Mouse (Mus musculus) yolk sac, embryonic 10.5 days (tissue): ENCODE results near the gene Kdelc2.

ENCODE experiments used
- DNase-seq: peaks from one replicate; pipeline ENCODE4 v3.0.0-alpha.2; 2017; ENCODE audit warnings: low spot score

Gene Kdelc2

DNA sequence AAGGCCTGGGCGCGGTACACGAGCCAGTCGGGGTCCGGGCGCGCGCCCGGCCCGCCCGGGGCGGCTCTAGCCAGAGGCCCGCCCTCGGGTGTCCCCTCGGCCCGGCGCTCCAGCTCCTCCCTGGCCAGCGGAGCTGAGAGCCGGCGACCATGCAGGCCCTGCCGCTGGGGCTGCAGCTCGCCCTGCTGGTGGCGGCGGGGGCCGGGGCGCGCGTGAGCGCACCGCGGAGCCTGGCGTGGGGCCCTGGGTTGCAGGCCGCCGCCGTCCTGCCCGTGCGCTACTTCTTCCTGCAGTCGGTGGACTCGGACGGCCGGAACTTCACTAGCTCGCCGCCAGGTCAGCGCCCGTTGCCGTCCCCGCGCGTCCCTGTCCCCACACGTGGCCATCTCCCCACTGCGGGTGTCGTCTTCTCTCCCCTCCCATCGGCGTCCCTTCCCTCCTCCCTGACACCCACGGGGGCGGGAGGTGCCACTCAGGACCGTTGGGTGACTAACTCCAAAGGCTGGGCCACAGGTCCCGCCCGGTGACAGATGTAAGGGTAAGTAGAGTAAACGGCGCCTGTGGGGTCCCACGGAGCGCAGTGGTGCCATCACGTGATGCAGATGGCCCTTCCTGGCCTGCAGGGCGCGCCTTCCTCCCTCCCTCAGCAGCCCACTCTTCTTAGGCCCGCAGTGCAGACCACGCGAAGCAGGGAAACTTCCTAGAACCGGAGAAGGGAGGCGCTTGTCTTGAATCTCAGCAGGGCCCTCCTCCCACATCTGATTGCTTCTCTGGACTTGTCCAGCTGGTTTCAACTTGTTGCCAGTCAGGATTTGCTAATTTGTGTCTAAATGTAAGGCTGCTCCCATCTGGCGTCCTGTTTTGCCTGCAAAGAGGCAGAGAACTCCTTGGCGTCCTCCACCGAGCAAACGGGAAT is at the start of gene Kdelc2:
Gene Kdelc2, plus strand, starts transcription at position 75 of the 916 bp plus-strand sequence.
- DNase-seq: peak; percentile 91

DNA sequence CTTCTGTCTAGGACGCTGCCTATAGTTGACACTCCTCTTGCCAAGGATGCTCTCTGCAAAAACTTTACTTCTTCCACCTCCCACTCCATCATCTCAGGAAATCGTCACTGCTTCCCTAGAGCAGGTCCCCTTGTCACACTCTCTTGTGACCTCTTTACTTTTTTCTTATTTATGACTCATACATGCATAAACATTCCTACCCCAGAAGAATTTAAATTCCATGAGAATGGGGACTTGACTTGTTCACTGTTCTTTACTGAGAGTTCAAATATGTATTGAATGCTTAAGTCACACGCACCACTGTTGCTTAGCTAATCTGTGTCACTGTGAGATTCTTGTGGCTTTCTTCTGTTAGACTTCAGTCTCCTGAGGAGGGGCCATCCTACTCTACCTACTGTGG is 48.7 kb upstream of the Kdelc2 start:
- no peak for DNase-seq

DNA sequence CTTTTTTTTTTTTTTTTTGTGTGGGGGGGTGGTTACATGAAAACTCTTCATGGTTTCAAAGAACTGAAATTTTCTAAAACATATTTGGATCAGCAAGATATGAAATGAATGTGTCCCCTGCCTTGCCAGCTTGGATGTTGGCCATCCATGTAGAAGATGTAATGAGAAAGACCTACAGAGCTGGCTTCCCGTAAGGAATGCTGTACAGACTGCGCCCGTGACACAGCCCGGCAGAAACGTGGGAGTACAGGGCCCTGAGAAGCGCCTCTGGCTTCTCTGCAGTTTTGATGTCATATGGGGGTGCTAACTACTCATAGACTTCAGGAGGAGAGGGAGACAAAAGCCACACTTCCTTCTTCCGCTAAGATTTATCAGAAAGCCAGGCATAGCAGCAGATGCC is 44.2 kb upstream of the Kdelc2 start:
- DNase-seq: no peak

DNA sequence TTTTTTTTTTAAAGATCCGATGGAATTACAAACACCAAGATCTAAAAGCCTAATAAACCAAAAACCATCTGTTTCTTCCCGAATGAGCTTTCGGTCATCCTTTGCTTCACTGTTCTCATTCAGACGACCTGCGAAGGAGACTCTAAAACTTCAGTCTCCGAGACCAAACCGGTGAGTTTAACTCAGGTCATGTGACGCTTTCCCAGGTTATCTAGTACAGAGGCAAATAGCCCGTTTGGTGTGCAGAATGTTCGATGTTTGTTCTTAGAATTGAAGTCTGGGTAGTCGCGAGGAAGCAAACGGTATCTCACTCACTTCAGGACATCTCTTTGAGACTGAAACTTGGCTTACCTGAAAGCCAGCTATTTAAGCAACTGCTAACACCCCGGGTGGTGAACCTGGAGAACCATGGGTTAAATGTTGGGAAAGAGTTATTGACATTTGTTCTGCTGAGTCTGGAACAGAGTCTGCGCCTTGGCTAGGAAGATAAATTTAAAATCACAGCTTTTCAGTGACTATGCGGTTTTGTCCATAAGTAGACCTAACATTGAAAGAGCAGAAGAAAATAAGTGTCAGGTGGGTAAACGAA is 43.4 kb upstream of the Kdelc2 start:
- DNase-seq: peak; percentile 79

- DNase-seq: peak; percentile 76
These were observed 42.9 kb upstream of the Kdelc2 start for GRCm38 (mm10) chr9:53340969-53341368.

DNA sequence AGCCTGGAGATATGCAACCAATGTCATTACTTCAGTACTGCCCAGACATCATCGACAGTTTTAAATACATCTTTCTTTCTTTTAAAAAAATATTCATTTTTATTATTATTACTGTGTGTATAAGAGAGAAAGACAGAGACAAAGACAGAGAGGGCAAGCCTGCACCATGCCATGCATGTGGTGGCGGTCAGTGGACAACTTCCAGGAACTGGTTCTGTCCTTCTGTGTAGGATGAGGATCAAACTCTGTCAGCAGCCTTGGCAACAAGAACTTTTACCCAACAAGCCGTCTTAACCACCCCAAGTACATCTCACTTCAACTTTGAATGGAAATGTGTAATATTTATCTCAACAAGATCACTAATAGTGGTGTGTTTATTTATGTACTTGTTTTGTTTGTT is 41.8 kb upstream of the Kdelc2 start:
- DNase-seq: no peak

DNA sequence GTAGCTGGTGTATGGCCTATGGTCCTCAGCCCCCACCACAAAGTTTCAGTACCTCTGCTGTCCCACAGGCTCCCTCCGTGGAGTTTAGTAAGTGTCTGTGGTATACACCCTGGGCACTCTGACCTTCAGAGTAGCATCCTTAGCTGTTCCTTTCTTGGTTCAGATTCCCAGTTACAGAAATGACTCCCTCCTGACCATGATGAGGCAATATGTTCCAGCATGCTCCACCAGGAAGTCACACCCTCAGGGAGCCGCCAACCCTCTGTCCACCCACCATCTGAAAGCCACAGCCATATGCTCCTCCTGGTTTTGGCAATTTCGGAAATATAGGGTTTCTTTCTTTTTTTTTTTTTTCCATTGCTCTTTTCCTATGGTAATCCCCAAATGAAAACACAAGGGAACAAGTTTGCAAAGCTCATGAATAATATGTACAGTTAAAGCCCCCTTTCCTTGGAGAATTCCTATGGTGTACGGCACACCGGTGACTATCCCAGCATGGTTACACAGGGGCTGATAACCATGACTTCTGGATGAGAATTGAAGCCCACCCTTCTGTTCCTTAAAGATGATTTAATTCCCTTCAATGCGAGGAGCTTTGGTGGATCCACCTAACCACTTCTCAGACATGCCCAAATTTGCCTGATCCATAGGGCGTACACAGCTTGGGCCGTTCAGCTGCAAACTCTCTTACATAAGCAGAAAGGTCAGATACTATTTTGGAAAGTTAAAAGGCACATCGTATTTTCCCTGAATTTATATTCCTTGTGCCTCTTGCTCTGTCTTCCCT is 39.0 kb upstream of the Kdelc2 start:
- no peak for DNase-seq

GRCm38 (mm10) chr9:53345728-53346127 is 38.1 kb upstream of the Kdelc2 start:
- DNase-seq: no peak

DNA sequence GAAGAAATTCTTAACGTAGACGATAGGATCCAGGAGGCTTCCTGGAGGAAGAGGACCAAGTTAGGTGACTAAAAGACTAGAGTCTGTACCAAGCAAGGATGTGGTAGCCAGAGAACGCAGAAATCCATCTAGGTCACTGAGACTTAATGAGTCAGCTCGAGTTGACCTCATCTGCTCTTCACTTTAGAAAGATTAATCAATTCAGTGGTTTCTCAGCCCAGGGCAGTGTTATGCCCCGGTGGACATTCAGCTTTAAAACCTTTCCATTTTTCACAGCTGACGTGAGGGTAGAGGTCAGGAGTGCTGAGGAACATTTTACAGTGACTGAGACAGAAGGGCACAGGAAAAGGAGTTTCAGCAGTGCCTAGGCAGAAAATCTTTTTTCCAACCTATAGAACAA is 37.4 kb upstream of the Kdelc2 start:
- no peak for DNase-seq

DNA sequence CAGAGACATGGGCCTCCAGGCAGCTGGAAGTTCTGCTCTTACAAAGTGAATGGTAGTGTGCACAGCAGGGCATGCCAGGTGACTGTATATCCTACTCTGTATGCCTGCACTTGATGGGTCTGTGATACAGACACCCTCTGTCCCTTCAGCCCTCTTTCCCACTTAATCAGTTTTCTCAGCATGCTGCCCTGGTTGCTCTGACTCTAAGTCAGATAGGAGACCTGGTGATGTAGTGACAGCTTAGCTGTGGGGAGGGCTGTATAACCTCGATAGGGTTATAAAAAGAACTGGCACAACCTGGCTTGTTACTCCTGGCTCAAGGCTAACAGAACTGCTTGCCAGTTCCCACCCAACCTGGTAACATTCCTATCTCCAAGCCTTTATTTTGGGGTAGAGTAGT is 34.6 kb upstream of the Kdelc2 start:
- DNase-seq: no peak

GRCm38 (mm10) chr9:53350331-53350730 is 33.5 kb upstream of the Kdelc2 start:
- DNase-seq: no peak

DNA sequence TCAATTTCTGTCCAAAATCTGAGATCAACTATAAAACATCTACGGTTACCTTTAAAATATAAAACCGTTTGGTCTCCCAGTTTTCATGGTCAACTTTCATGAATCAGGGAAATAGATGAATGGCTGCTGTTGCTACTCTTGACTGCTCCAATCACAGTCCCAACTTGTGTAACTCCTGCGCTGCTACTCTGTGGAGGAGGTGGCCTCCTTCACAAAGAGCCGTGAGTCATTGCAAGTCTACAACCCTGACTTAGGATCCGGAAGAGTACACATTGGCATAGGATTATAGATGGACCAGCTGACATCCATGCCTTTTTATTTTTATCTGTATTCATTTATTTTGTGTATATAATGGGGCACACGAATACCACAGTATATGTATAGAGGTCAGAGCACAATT is 31.9 kb upstream of the Kdelc2 start:
- no peak for DNase-seq

GRCm38 (mm10) chr9:53353161-53353560 is 30.7 kb upstream of the Kdelc2 start:
- no peak for DNase-seq

DNA sequence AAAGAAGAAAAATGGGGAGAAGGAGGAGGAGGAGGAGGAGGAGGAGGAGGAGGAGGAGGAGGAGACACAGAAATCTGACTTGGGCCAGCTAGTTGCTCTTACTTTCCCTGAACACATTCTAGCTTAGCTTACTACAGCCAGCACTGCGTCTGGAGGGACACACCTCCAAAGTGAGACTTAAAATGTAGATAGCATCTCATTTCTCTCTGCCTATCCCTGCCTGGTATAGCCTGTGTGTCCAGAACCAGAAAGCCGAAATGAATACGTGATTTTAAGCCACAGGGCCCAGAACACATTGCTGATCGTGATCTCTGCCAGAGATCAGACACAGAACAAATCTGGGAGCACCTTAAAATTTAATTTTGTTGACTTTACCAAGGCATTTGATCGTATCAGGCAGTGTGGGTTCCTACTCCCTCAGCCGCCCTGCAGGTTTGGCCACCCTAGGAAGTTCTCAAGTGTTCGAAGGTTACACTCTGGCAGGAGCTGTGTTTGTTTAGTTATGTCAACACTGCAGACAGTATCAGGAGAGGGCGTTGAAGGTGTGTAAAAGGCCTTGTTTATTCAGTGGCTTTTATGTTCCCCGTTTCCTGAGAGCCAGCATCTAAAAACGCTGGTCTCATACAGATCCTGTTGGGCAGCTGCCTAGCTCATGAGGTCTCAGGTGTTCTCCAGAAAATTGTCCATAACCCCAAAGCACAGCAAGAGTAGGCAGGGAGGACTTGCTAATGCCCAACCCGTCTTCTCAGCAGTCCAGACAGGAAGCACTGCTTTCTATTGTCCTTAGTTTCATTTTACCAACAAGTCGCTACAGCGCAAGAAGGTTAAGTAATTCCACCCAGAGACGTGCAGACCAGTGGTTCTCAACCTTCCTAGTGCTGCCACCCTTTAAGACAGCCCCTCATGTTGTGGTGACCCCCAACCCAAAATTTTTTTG is 27.3 kb upstream of the Kdelc2 start:
- peak; percentile 83 for DNase-seq

DNA sequence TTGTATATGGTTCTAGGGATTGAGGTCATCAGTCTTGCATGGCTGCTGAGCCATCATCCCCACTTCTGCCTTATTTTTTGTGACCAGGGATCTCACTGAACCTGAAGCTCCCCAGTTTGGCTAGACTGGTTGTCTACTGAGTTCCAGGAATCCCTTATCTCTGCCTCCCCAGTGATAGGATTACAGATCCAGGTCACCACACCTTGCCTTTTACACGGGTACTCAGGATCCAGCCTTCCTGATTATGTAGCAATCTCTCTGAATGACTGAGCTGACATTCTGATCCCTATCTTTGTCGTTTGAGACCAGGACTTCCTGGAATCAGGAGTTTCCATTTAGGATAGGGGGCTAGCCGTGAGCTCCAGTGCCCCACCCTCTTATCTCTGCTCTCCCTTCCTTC is 12.5 kb upstream of the Kdelc2 start:
- peak; percentile 70 for DNase-seq

GRCm38 (mm10) chr9:53375907-53376306 is 7.9 kb upstream of the Kdelc2 start:
- DNase-seq: peak; percentile 27

DNA sequence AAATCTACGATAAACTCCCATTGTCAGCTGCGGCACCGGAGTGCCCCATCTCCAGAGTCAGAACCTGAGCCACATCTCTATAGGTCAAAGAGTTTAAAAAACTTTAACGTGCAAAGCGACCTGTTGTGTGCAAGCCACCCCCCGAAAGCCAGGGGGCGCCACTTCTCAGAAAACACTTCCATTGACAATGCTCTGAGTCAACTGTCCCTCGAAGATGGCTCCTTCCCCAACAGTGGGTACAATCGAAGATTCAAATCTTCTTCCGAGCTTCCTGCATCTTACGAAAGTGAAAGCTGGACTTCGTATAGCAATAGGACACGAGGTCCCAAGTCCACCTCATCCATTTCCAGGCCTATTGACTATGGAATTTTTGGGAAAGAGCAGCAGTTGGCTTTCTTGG is 7.0 kb upstream of the Kdelc2 start:
- no peak for DNase-seq

- DNase-seq: peak; percentile 59
These were observed 6.2 kb upstream of the Kdelc2 start for GRCm38 (mm10) chr9:53377597-53377996.

GRCm38 (mm10) chr9:53378171-53378570 is 5.7 kb upstream of the Kdelc2 start:
- no peak for DNase-seq

DNA sequence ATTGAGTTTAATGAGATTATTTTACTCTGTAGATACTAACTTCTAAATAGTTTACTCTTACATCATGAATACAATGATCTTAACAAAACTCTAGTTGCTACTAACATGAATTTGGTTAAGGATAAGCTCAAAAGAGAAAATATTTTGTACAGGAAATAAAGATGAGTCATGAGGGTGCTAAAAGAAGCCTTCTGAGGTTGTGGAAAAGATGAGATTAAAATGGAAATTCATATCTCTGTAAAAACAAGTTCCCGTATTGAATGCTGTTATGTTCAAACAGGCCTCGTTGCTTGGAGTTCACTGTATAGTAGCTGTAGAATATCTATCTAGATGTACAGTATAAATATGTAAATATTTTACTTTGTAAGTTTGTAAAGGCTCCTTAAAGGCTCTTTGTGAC is 3.2 kb upstream of the Kdelc2 start:
- DNase-seq: no peak

GRCm38 (mm10) chr9:53381113-53381615 is 2.7 kb upstream of the Kdelc2 start:
- DNase-seq: no peak
